Mouse (Mus musculus): ENCODE measurements around the gene Amer3. TPM values are rescaled to one million over a fixed set of nuclear protein-coding genes. Genes with fewer than 3 reads are reported as not detected.

Gene Amer3
- polyA plus RNA-seq, 1 experiment from 2014 or later, result 4.9 TPM

DNA sequence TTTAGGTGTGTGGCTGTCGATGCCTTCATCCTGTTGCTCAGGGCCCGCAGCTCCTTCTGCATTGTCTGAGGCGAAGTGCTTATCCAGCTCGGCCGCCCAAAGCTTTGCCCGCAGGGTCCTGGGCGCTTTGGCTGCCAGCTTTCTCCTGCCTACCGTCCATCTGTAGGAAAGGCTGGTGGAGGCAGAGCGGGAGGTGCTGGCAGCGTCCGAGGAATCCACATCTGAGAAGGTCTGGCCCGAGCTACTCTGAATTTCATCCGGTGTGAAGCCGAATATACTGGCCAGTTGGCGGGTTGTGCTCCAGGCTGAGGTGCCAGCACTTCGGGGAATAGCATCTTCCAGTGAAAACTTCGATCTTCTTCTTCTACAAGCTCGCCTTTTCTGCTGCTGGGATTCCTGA lies 56.3 kb downstream of the Amer3 start:
- no peak overlapping the region for H3K4me3 ChIP-seq
- no peak for DNase-seq (ENCODE audit: low spot score)
- no peaks in the 10 kb centered on the region for H3K36me3 ChIP-seq
- no peaks in the 10 kb centered on the region for H3K27me3 ChIP-seq (ENCODE audit: insufficient read depth, poor library complexity, severe bottlenecking)
- no peak overlapping the region for H3K27ac ChIP-seq
- peaks cover 3% of the 10 kb centered on the region; the same call in 1 of the 2 replicates for H3K4me1 ChIP-seq (replicated peaks)
- H3K9me3 ChIP-seq, result no peaks in the 10 kb centered on the region
- 85% methylated on average over 18 of the region's 18 CpGs for WGBS

Other genes starting within 250 kb of the Amer3 start
- 72.9 and 79.3 TPM in 2 replicates for gene Ccdc115, start 140.0 kb upstream of the Amer3 start, polyA plus RNA-seq (2016; fragmentation: Nextera tagmentation; extraction: Ambion mirVana)
- gene Imp4, start 139.8 kb upstream of the Amer3 start, polyA plus RNA-seq (2016; fragmentation: Nextera tagmentation; extraction: Ambion mirVana), result 107 and 123 TPM in 2 replicates
- 8.0 and 10.9 TPM in 2 replicates for gene Ptpn18, start 119.9 kb upstream of the Amer3 start, polyA plus RNA-seq (2016; fragmentation: Nextera tagmentation; extraction: Ambion mirVana)
- not detected in 2 replicates for gene Prss39, start 81.2 kb upstream of the Amer3 start, polyA plus RNA-seq (2016; fragmentation: Nextera tagmentation; extraction: Ambion mirVana)
- not detected in 2 replicates for gene Cfc1, start 44.0 kb upstream of the Amer3 start, polyA plus RNA-seq (2016; fragmentation: Nextera tagmentation; extraction: Ambion mirVana)
- not detected in 2 replicates for gene Prss40, start 18.7 kb upstream of the Amer3 start, polyA plus RNA-seq (2016; fragmentation: Nextera tagmentation; extraction: Ambion mirVana)

All from hindbrain, embryonic 10.5 days (tissue).